Mouse (Mus musculus) thymus, adult 2 months (tissue): ENCODE measurements around the gene Nars2.

Experiments
- CTCF ChIP-seq: fragments of 200-500 bp; IDR thresholded peaks from 2 replicates; pipeline ENCODE4 v1.5.1; 2012; ENCODE audit warnings: mild to moderate bottlenecking, control low read depth, low read length, moderate library complexity, borderline replicate concordance; ENCODE audit not compliant: control insufficient read depth, poor library complexity, insufficient read depth; ENCODE audit errors: extremely low read depth
- POLR2A ChIP-seq: fragments of 200-500 bp; IDR thresholded peaks from 2 replicates; pipeline ENCODE4 v1.6.1; 2012; ENCODE audit warnings: mild to moderate bottlenecking, low read length, control low read depth, moderate library complexity; ENCODE audit not compliant: control insufficient read depth, poor library complexity, insufficient read depth; ENCODE audit errors: extremely low read depth

GRCm38 (mm10) chr7:97041868-97042449 lies 90.7 kb downstream of the Nars2 start:
- no peak for TF ChIP-seq POLR2A
- no peak for TF ChIP-seq CTCF
